Mouse (Mus musculus) spleen, adult 2 months (tissue): Measurements from ENCODE around the gene Rimkla.

Source experiments
- CTCF ChIP-seq: fragments of 200-500 bp; IDR thresholded peaks from 2 replicates; pipeline ENCODE4 v1.5.1; 2011; ENCODE audit warnings: mild to moderate bottlenecking, inconsistent platforms; ENCODE audit not compliant: insufficient read depth, insufficient read length, insufficient replicate concordance; ENCODE audit errors: extremely low read depth
- POLR2A ChIP-seq: fragments of 200-500 bp; IDR thresholded peaks from 2 replicates; pipeline ENCODE4 v1.6.1; 2011; ENCODE audit warnings: low read depth, low read length, inconsistent platforms

DNA sequence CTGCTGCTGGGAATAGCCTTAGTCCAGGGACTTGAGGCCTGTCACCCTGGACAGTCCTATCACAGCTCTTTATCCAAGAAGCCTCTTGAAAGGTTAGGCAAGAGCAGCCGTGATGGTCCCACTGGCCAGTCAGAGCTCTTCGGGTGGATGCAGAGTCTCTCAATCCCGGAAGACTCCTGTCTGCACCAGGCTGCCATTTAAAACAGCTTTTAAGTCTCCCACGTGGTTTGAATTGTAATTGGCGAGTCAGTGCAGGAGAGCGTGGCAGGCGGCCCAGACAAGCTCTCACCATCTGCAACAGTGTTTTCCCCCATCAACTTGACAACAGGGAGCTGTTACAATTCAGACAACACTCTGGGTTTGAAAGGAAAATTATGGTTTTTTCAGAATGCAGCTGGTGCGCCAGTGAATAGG lies 31.7 kb downstream of the Rimkla start:
- TF ChIP-seq CTCF (no peak), POLR2A (no peak)
